Mouse (Mus musculus) bone marrow macrophage, adult 2 months (primary cell): ENCODE measurements around the gene Mthfr. TPM values are rescaled to one million over a fixed set of nuclear protein-coding genes. Genes with fewer than 3 reads are reported as not detected.

Experiments used
- H3K27ac ChIP-seq: 2 replicates; pipeline ENCODE4 v1.5.1; 2012; ENCODE audit warnings: low read depth, low read length; ENCODE audit not compliant: insufficient read depth
- H3K4me1 ChIP-seq: 2 replicates; pipeline ENCODE4 v1.6.1; 2012; ENCODE audit warnings: low read length; ENCODE audit not compliant: control insufficient read depth, insufficient read depth
- H3K4me3 ChIP-seq: 2 replicates; pipeline ENCODE4 v1.5.1; 2012; ENCODE audit warnings: mild to moderate bottlenecking, low read length, moderate library complexity; ENCODE audit not compliant: insufficient read depth
- CTCF ChIP-seq: IDR thresholded peaks from 2 replicates; pipeline ENCODE4 v1.5.1; 2012; ENCODE audit warnings: low read depth, mild to moderate bottlenecking, low read length, moderate library complexity
- POLR2A ChIP-seq: IDR thresholded peaks from 2 replicates; pipeline ENCODE4 v1.6.1; 2012; ENCODE audit warnings: mild to moderate bottlenecking, low read depth, low read length, borderline replicate concordance
- polyA plus RNA-seq: library from polyadenylated mRNA; stranded (reverse); fragments of >200 nt; gene quantifications from 2 replicates; pipeline ENCODE4 v1.2.4, GENCODE M21; 2012; ENCODE audit not compliant: missing spikeins, insufficient read depth, insufficient read length

Gene Mthfr
- polyA plus RNA-seq, 1 experiment, result 59.0 TPM

DNA sequence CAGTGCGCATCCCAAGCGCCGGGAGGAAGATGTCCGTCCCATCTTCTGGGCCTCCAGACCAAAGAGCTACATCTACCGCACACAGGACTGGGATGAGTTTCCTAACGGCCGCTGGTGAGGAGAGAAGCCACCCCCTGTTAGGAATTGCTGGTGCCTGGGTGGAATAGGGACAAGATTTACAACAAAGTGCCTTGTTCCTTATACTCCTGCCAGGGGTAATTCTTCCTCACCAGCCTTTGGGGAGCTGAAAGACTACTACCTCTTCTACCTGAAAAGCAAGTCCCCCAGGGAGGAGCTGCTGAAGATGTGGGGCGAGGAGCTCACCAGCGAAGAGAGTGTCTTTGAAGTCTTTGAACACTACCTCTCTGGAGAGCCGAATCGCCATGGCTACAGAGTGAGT is 13.0 kb downstream of the Mthfr start:
- Histone ChIP-seq H3K27ac (no peak overlapping the region), H3K4me1 (no peaks in the 10 kb centered on the region), H3K4me3 (no peak overlapping the region)
- no peak for TF ChIP-seq CTCF
- TF ChIP-seq POLR2A, result no peak

DNA sequence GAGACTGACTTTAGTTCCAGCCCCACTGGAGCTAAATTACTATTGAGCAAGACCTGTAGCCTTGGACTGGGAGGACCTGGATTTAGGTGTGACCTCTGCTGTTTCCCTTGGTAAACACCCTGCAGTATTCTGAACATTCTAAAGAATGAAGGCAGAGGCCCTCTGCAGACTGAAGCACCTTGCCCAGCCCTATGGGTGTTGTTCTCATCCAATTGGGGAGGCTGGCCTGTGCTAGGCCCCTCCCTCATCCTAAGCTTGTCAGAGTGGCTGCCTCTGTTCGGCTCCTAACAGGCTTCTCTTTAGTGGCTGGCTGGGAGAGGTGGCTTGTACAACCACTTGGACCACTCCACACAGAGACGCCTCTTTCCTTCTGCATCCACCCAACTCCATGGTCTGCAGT is 14.1 kb downstream of the Mthfr start:
- H3K4me1 ChIP-seq, result no peaks in the 10 kb centered on the region
- no peak for TF ChIP-seq CTCF
- TF ChIP-seq POLR2A, result no peak
- no peak overlapping the region for H3K27ac ChIP-seq
- no peak overlapping the region for H3K4me3 ChIP-seq

DNA sequence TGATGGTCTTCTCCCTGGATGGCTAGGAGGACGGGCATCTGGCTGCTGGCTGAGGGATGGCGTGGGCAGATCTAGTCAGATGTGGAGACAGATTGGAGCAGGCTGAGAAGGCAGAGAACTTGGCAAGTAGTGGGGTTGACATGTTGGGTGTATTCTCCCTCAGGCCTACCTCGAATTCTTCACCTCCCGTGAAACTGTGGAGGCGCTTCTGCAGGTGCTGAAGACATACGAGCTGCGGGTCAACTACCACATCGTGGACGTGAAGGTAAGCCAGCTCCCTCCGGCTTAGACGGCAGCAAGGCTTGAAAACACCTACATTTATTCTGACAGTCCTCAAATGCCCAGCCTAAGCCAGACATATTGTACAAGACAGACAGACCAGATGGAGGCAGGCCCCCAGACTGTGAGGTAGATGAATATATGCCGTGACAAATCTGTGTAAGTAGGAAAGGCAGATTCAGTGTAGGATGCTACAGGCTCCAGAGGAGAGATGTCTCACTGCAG is 14.6 kb downstream of the Mthfr start:
- H3K27ac ChIP-seq, result no peak overlapping the region
- no peak overlapping the region for H3K4me3 ChIP-seq
- TF ChIP-seq POLR2A (no peak), CTCF (no peak)
- H3K4me1 ChIP-seq, result no peaks in the 10 kb centered on the region

GRCm38 (mm10) chr4:148054961-148055695 is 16.3 kb downstream of the Mthfr start:
- TF ChIP-seq CTCF, result no peak
- TF ChIP-seq POLR2A, result no peak
- no peaks in the 10 kb centered on the region for H3K4me1 ChIP-seq
- H3K27ac ChIP-seq, result no peak overlapping the region
- H3K4me3 ChIP-seq, result no peak overlapping the region

GRCm38 (mm10) chr4:148056246-148056645 is 17.4 kb downstream of the Mthfr start:
- Histone ChIP-seq H3K27ac (no peak overlapping the region), H3K4me1 (no peaks in the 10 kb centered on the region), H3K4me3 (no peak overlapping the region)
- no peak for TF ChIP-seq CTCF
- no peak for TF ChIP-seq POLR2A

DNA sequence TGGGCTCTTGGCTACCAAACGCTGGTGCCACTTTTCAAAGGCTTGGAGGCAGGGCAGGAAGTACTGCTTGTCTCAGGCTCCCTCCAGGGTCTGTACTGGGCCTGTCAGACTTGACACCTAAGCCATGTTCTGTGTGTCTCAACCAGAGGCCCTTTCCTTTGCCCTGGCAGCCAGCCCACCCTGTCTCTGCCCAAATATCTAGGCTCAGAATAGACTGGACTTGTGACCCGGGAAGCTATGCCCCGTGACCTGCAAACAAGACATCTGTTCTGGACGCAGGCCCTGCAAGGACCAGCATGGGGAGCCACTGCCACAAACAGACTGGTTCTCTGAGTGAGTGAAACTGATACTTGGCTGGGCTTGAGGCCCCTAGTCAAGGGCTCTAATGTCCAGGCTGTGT is 17.9 kb downstream of the Mthfr start:
- no peak overlapping the region for H3K27ac ChIP-seq
- no peak overlapping the region for H3K4me3 ChIP-seq
- H3K4me1 ChIP-seq, result no peaks in the 10 kb centered on the region
- TF ChIP-seq CTCF (no peak), POLR2A (no peak)

GRCm38 (mm10) chr4:148057661-148058209 is 18.9 kb downstream of the Mthfr start:
- TF ChIP-seq POLR2A (no peak), CTCF (no peak)
- H3K4me3 ChIP-seq, result no peak overlapping the region
- H3K4me1 ChIP-seq, result no peaks in the 10 kb centered on the region
- H3K27ac ChIP-seq, result no peak overlapping the region

- Histone ChIP-seq H3K27ac (no peak overlapping the region), H3K4me1 (no peaks in the 10 kb centered on the region), H3K4me3 (no peak overlapping the region)
- no peak for TF ChIP-seq CTCF
Observed at GRCm38 (mm10) chr4:148058218-148058819, 19.4 kb downstream of the Mthfr start.

- Histone ChIP-seq H3K27ac (no peak overlapping the region), H3K4me3 (no peak overlapping the region), H3K4me1 (no peaks in the 10 kb centered on the region)
- no peak for TF ChIP-seq CTCF
- no peak for TF ChIP-seq POLR2A
Observed at GRCm38 (mm10) chr4:148058993-148059392, 20.1 kb downstream of the Mthfr start.
